ENCODE assay signal across 8 mouse cellular contexts in genomic region chr6:17171273-17172011, GRCm38 (mm10).
DNase-seq lines count a peak whose midpoint lies in the region; ATAC-seq and TF ChIP-seq lines count a peak whose summit lies in the region.

No protein-coding gene starts in this region.

- ATAC-seq in limb, embryonic 14.5 days (ENCODE audit: low FRiP score, low read depth): no peak

- no peak for TF ChIP-seq CTCF in kidney, adult 2 months (conservative IDR thresholded peaks at IDR 0.05; ENCODE audit: insufficient read depth, insufficient read length, low read depth, low read length)

- H3K4me2 ChIP-seq in limb, embryonic 14.5 days (replicated peaks; ENCODE audit: low read depth, low read length, severe bottlenecking): peak overlapping the region; percentile 30

- H3K4me1 ChIP-seq in embryonic facial prominence, embryonic 10.5 days: peaks cover 21% of the 10 kb centered on the region
- H3K4me1 ChIP-seq in kidney, adult 2 months (ENCODE audit: control insufficient read depth, insufficient read depth, low read length): no peaks in the 10 kb centered on the region
- peaks cover 20% of the 10 kb centered on the region for H3K4me1 ChIP-seq in limb, embryonic 14.5 days (ENCODE audit: control insufficient read depth, insufficient read depth, low read length)

- peak overlapping the region; percentile 72 for H3K27ac ChIP-seq in embryonic facial prominence, embryonic 10.5 days (replicated peaks)
- peak overlapping the region; percentile 62 for H3K27ac ChIP-seq in kidney, adult 2 months (ENCODE audit: insufficient read depth, low read depth, low read length)
- H3K27ac ChIP-seq in limb, embryonic 14.5 days (replicated peaks; ENCODE audit: low read depth, low read length): peak overlapping the region; percentile 79

- H3K9me3 ChIP-seq in embryonic facial prominence, embryonic 10.5 days: no peaks in the 10 kb centered on the region
- H3K9me3 ChIP-seq in limb, embryonic 14.5 days (ENCODE audit: control insufficient read depth, low read length): no peaks in the 10 kb centered on the region

- H3K36me3 ChIP-seq in embryonic facial prominence, embryonic 10.5 days (replicated peaks): no peaks in the 10 kb centered on the region
- no peaks in the 10 kb centered on the region for H3K36me3 ChIP-seq in kidney, adult 2 months (ENCODE audit: control insufficient read depth, insufficient read depth, low read length)
- H3K36me3 ChIP-seq in limb, embryonic 14.5 days (ENCODE audit: control insufficient read depth, insufficient read depth, low read length): no peaks in the 10 kb centered on the region

- no peak overlapping the region for H3K9ac ChIP-seq in limb, embryonic 14.5 days (ENCODE audit: low read depth, low read length, severe bottlenecking)

- peak overlapping the region; percentile 31 for H3K4me3 ChIP-seq in embryonic facial prominence, embryonic 10.5 days
- no peak overlapping the region for H3K4me3 ChIP-seq in kidney, adult 2 months (ENCODE audit: insufficient read depth, low read depth, low read length)
- H3K4me3 ChIP-seq in limb, embryonic 14.5 days (replicated peaks; ENCODE audit: low read length): no peak overlapping the region

- 16% methylated on average over 17 of the region's 17 CpGs for WGBS in embryonic facial prominence, embryonic 10.5 days
- 18% methylated on average over 17 of the region's 17 CpGs for WGBS in kidney, adult 2 months
- WGBS in limb, embryonic 14.5 days: 26% methylated on average over 17 of the region's 17 CpGs

- no peaks in the 10 kb centered on the region for H3K27me3 ChIP-seq in embryonic facial prominence, embryonic 10.5 days (replicated peaks; ENCODE audit: low read depth, poor library complexity, severe bottlenecking)
- no peaks in the 10 kb centered on the region for H3K27me3 ChIP-seq in kidney, adult 2 months (replicated peaks; ENCODE audit: control insufficient read depth, insufficient read depth, low read length)
- H3K27me3 ChIP-seq in limb, embryonic 14.5 days (ENCODE audit: control insufficient read depth, insufficient read depth, low read length): no peaks in the 10 kb centered on the region

- no peak for TF ChIP-seq POLR2A in kidney, adult 2 months (IDR thresholded peaks at IDR 0.05; ENCODE audit: low read depth, low read length)
- TF ChIP-seq POLR2A in limb, embryonic 14.5 days (IDR thresholded peaks at IDR 0.05; ENCODE audit: borderline replicate concordance, extremely low read depth, insufficient read depth, insufficient read length): no peak

- peak; percentile 83 for DNase-seq in adipocyte (ENCODE audit: low spot score)
- peak; percentile 62 for DNase-seq in embryonic facial prominence, embryonic 10.5 days (ENCODE audit: low spot score)
- DNase-seq in heart, adult 9 months (ENCODE audit: low spot score in 2 of 2): peak; percentile 41 to 46
- DNase-seq in kidney, adult 2 months: peak; percentile 52
- peak; percentile 50 for DNase-seq in limb, embryonic 14.5 days (ENCODE audit: low spot score)
- peak; percentile 62 for DNase-seq in neural tube, embryonic 10.5 days (ENCODE audit: extremely low spot score, low spot score)
- peak; percentile 48 to 55 for DNase-seq in urinary bladder, postnatal 36 days (ENCODE audit: low spot score in 2 of 2)
- no peak for DNase-seq in cerebellum, postnatal 36 days

Comparison
In these comparisons a context has a peak if more than half of its experiments do, and no peak if none do; other contexts are left out.
1. DNase-seq: peak in adipocyte (single experiment), embryonic facial prominence, embryonic 10.5 days (single experiment), heart, adult 9 months (2 of 2), kidney, adult 2 months (single experiment), limb, embryonic 14.5 days (single experiment), neural tube, embryonic 10.5 days (single experiment) and urinary bladder, postnatal 36 days (2 of 2); none in cerebellum, postnatal 36 days (0 of 2).
2. Peak in every context shown above with its lines, with median percentiles within 50 percentile points of each other: H3K27ac ChIP-seq.